Mouse (Mus musculus): Measurements from ENCODE around the gene Nipal3.

The Nipal3 gene

GRCm38 (mm10) chr4:135396303-135396702 lies 98.5 kb downstream of the Nipal3 start:
- in situ Hi-C loops (cut with MboI, MseI), result loop anchor here (10.0 kb wide), 1 partner anchor 1728 kb away; no protein-coding TSS in a partner anchor

All from regulatory T cell (primary cell).